Mouse (Mus musculus) hindbrain, embryonic 15.5 days (tissue): Measurements from ENCODE around the gene Dip2b. TPM values are rescaled to one million over a fixed set of nuclear protein-coding genes. Genes with fewer than 3 reads are reported as not detected.
A peak's percentile ranks its signal among the peaks of the same experiment; 100 is the strongest.

ENCODE experiments used
- ATAC-seq: fragments of 200-750 bp; cut with Nextera tagmentation; 2 replicates; pipeline ENCODE4 v1.8.0; 2017; ENCODE audit warnings: low read depth, moderate number of reproducible peaks, moderate TSS enrichment; ENCODE audit not compliant: low FRiP score
- H3K27ac ChIP-seq: fragments of 300-500 bp; sonication (generic); replicated peaks from 2 replicates; pipeline ENCODE4 v1.5.1; 2015; ENCODE audit warnings: mild to moderate bottlenecking, inconsistent platforms
- H3K27me3 ChIP-seq: fragments of 300-500 bp; sonication (generic); 2 replicates; pipeline ENCODE4 v1.6.1; 2015; ENCODE audit warnings: control low read depth, inconsistent platforms
- H3K36me3 ChIP-seq: fragments of 300-500 bp; sonication (generic); 2 replicates; pipeline ENCODE4 v1.6.1; 2015; ENCODE audit warnings: control low read depth, inconsistent platforms
- H3K4me1 ChIP-seq: fragments of 300-500 bp; sonication (generic); replicated peaks from 2 replicates; pipeline ENCODE4 v1.6.1; 2015; ENCODE audit warnings: control low read depth, inconsistent platforms
- H3K4me2 ChIP-seq: fragments of 300-500 bp; sonication (generic); 2 replicates; pipeline ENCODE4 v1.6.1; 2015; ENCODE audit warnings: moderate library complexity, mild to moderate bottlenecking, inconsistent platforms
- H3K4me3 ChIP-seq: fragments of 300-500 bp; sonication (generic); 2 replicates; pipeline ENCODE4 v1.5.1; 2015; ENCODE audit warnings: mild to moderate bottlenecking, inconsistent platforms
- H3K9ac ChIP-seq: fragments of 300-500 bp; sonication (generic); 2 replicates; pipeline ENCODE4 v1.6.1; 2015; ENCODE audit warnings: inconsistent platforms
- H3K9me3 ChIP-seq: fragments of 300-500 bp; sonication (generic); 2 replicates; pipeline ENCODE4 v1.6.1; 2016; ENCODE audit warnings: control low read depth, inconsistent platforms
- WGBS: fragments of 180-500 bp; shearing (Covaris S2); methylation state at CpG from one replicate; pipeline ENCODE4 v1.1.7; 2015; 5-methylcytosine and 5-hydroxymethylcytosine counted together
- polyA plus RNA-seq: library from polyadenylated mRNA; unstranded; fragments of >200 nt; fragmentation: Nextera tagmentation; extraction: Ambion mirVana; gene quantifications from 2 replicates; pipeline ENCODE4 v1.2.1, GENCODE M21; 2015

Dip2b gene
- polyA plus RNA-seq, 1 experiment from 2014 or later: 17.5 TPM

GRCm38 (mm10) chr15:100188962-100189404, 150.5 kb downstream of the Dip2b start:
- ATAC-seq: no peak
- WGBS: 79% methylated on average over 14 of the region's 14 CpGs

DNA sequence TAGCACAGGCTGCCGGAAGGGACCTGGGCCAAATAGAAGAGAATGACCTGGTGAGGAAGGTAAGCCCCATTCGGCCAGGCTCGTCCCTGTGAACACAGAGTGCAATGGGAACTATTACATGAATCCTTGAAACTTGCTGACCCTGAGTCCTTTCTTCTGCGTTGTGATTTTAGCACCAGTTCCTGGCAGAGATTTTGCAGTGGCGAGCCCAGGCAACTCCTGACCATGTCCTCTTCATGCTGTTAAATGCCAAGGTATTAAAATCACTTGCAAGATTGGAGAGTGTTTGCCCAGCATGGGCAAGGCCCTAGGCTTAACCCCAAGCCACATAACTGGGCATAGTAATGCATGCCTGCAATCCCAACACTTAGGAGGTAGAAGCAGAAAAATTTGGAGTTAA, 151.6 kb downstream of the Dip2b start:
- no peak for ATAC-seq

More at GRCm38 (mm10) chr15:100188962-100189404, 150.5 kb downstream of the Dip2b start:
- H3K36me3 ChIP-seq: peaks cover 77% of the 10 kb centered on the region
- no peaks in the 10 kb centered on the region for H3K27me3 ChIP-seq
- no peak overlapping the region for H3K9ac ChIP-seq
- no peak overlapping the region for H3K27ac ChIP-seq
- H3K4me2 ChIP-seq: no peak overlapping the region
- H3K4me1 ChIP-seq: no peaks in the 10 kb centered on the region
- no peaks in the 10 kb centered on the region for H3K9me3 ChIP-seq
- no peak overlapping the region for H3K4me3 ChIP-seq

DNA sequence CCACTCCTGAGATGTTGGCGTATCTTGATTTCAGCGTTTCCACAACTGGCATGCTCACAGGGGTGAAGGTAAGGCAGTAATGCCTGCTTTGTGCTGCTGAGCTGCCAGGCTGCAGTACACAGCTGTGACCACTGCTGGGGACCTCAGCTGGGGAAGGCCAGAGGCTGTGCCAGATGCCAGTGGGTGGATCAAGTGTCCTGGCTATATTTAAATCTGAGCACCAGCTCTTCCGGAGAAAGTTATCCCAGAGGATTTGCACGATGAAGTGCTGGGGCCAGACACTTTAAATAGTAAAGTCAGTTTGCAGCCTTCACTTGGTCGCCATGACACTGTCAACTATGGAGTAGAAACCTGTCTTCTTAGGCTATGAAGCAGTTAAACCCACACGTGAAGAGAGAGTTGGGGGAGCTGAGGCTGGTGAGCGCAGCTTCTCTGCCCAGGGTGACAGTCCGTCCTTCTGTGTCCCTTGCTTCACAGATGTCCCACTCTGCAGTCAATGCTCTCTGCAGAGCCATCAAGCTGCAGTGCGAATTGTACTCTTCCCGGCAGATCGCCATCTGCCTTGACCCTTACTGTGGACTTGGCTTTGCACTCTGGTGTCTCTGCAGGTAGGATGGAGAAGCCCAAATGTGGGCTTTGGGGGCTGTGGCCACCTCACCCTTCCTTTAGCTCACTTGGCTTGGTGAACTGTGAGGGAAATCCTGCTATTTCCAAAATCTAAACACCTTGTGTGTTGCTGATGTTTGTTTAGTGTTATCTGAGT, 160.7 kb downstream of the Dip2b start:
- Histone ChIP-seq H3K4me1 (no peaks in the 10 kb centered on the region), H3K9ac (no peak overlapping the region), H3K9me3 (no peaks in the 10 kb centered on the region), H3K27ac (0 out of 2 replicates have a peak overlapping the region, but pooled peaks have one; percentile 8), H3K4me2 (no peak overlapping the region), H3K36me3 (peaks cover 63% of the 10 kb centered on the region), H3K27me3 (no peaks in the 10 kb centered on the region), H3K4me3 (no peak overlapping the region)
- WGBS: 87% methylated on average over 11 of the region's 11 CpGs
- ATAC-seq: no peak

More for the DNA sequence above, 151.6 kb downstream of the Dip2b start:
- Histone ChIP-seq H3K4me3 (no peak overlapping the region), H3K36me3 (peaks cover 80% of the 10 kb centered on the region), H3K27ac (no peak overlapping the region), H3K27me3 (no peaks in the 10 kb centered on the region), H3K4me1 (no peaks in the 10 kb centered on the region), H3K9ac (no peak overlapping the region), H3K9me3 (no peaks in the 10 kb centered on the region), H3K4me2 (no peak overlapping the region)
- 94% methylated on average over 5 of the region's 5 CpGs for WGBS

GRCm38 (mm10) chr15:100199790-100200189, 161.3 kb downstream of the Dip2b start:
- H3K4me1 ChIP-seq: no peaks in the 10 kb centered on the region
- no peak overlapping the region for H3K4me2 ChIP-seq
- no peaks in the 10 kb centered on the region for H3K27me3 ChIP-seq
- H3K27ac ChIP-seq: no peak overlapping the region
- H3K9me3 ChIP-seq: no peaks in the 10 kb centered on the region
- no peak overlapping the region for H3K4me3 ChIP-seq
- no peak for ATAC-seq
- peaks cover 63% of the 10 kb centered on the region for H3K36me3 ChIP-seq
- 78% methylated on average over 3 of the region's 3 CpGs for WGBS
- no peak overlapping the region for H3K9ac ChIP-seq

DNA sequence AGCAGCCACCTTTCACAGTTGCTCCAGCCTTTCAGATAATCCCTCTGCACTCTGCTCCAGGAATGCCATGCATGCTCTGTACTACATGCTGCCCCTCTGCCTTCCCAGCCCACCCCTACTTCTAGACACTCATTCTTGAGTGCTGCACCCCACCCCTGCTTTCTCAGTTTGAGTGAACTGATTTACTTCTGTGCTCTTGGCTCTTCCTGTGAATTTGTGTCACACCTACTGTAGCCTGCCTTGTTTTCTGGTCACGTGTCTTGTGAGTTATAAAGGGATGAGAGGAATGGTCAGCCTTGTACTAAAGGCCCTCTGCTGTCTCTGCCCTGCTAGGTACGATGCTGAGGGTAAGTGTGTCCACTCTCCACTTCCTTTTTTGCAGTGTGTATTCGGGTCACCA, 163.3 kb downstream of the Dip2b start:
- Histone ChIP-seq H3K9me3 (no peaks in the 10 kb centered on the region), H3K9ac (no peak overlapping the region), H3K36me3 (peaks cover 60% of the 10 kb centered on the region), H3K27me3 (no peaks in the 10 kb centered on the region), H3K4me1 (no peaks in the 10 kb centered on the region), H3K4me2 (no peak overlapping the region), H3K4me3 (no peak overlapping the region), H3K27ac (no peak overlapping the region)
- no peak for ATAC-seq
- WGBS: 88% methylated on average over 3 of the region's 3 CpGs

DNA sequence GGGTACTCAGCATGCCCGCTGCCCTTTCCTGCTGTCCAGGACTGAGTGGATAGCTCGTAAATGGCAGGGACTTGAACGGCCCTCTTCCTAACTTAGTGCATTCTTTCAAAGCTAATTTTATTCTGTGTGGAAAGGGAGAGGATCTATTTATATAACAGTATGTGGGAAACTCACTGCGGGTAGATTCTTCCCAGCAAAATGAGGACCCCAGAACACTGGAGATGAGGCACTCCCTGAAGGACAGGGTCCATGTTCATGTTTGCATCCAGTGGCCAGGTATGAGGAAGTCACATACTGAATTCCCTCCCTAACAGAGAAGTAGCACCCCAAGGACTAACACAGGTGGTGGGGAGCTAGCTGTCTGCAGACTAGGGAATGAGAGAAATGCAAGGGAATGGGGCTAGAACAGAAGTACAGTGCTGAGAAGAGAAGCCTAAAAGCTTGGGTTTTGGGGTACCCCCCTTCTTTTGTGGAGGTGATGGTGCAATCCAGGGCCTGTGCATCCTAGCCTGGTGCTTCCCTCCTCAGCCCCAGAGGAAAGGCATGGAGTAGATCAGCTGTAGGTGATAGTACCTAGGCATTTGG, 164.1 kb downstream of the Dip2b start:
- peaks cover 68% of the 10 kb centered on the region for H3K36me3 ChIP-seq
- H3K27ac ChIP-seq: no peak overlapping the region
- no peak overlapping the region for H3K9ac ChIP-seq
- no peak overlapping the region for H3K4me3 ChIP-seq
- H3K4me2 ChIP-seq: no peak overlapping the region
- ATAC-seq: no peak
- no peaks in the 10 kb centered on the region for H3K4me1 ChIP-seq
- H3K27me3 ChIP-seq: no peaks in the 10 kb centered on the region
- 89% methylated on average over 4 of the region's 4 CpGs for WGBS
- no peaks in the 10 kb centered on the region for H3K9me3 ChIP-seq

DNA sequence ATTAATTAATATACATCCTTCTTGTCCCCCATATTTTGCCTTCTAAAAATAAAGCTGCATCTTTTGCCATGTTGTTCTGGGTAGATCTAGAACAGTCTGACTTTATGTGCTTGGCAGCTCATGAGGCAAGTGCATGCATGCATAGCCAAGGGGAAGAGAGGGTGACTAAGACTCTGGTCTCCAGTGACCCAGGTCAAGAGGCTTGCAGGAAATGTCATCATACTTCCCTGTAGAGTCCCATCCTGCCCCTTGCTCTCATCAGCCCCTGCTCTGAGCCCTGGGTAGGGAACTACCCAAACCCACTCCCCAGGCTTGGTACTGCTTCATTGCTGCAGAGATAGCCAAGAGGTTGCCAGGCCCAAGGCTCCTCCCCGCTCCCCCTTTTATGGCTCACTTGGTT, 166.1 kb downstream of the Dip2b start:
- no peak overlapping the region for H3K4me2 ChIP-seq
- H3K27me3 ChIP-seq: no peaks in the 10 kb centered on the region
- H3K4me1 ChIP-seq: no peaks in the 10 kb centered on the region
- H3K9ac ChIP-seq: no peak overlapping the region
- no peak for ATAC-seq
- peaks cover 77% of the 10 kb centered on the region for H3K36me3 ChIP-seq
- H3K4me3 ChIP-seq: no peak overlapping the region
- no peak overlapping the region for H3K27ac ChIP-seq
- no peaks in the 10 kb centered on the region for H3K9me3 ChIP-seq
- 100% methylated on average over 1 of the region's 1 CpGs for WGBS

DNA sequence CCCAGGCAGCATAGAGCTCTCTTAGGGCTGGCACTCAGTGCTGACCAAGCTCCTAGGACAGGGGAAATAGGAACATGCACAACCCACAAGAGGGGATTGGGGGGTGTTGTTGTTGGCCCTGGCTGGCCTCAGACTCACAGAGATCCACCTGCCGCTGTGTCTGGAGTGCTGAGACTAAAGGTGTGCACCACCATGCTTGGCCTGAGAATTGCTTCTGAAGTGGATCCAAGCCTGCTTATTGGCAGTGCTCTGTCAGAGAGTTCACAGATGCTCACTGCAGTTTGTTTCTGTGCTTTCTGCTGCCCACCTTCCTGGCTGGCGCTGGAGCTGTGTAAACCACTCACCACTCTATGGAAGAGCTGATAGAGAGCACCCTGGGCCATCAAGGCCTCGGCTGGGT, 171.5 kb downstream of the Dip2b start:
- no peaks in the 10 kb centered on the region for H3K9me3 ChIP-seq
- H3K4me3 ChIP-seq: no peak overlapping the region
- ATAC-seq: no peak
- H3K9ac ChIP-seq: no peak overlapping the region
- H3K4me1 ChIP-seq: no peaks in the 10 kb centered on the region
- H3K27me3 ChIP-seq: no peaks in the 10 kb centered on the region
- H3K4me2 ChIP-seq: no peak overlapping the region
- H3K36me3 ChIP-seq: peaks cover 93% of the 10 kb centered on the region
- 91% methylated on average over 3 of the region's 3 CpGs for WGBS
- no peak overlapping the region for H3K27ac ChIP-seq

DNA sequence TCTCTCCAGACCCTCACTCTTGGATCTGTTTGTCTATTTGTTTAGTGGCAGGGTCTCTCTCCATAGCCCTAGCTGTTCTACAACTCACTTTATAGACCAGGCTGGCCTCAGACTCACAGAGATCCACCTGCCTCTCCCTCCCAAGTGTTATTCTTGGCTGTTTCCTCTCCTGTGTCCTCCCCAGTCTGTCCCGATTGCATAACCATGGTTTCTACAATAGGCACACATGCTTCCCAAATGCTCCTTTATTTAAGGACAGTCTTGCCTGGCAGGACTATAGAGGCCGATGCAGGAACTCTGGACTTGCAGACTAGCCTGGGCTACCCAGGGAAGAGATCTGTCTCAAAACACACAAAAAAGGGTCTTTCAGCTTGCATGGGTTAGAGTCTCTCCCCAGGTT, 174.9 kb downstream of the Dip2b start:
- Histone ChIP-seq H3K4me3 (no peak overlapping the region), H3K9ac (no peak overlapping the region), H3K4me2 (no peak overlapping the region), H3K9me3 (no peaks in the 10 kb centered on the region), H3K4me1 (no peaks in the 10 kb centered on the region), H3K27me3 (no peaks in the 10 kb centered on the region), H3K36me3 (peaks cover 87% of the 10 kb centered on the region), H3K27ac (no peak overlapping the region)
- WGBS: 86% methylated on average over 2 of the region's 2 CpGs
- ATAC-seq: no peak

DNA sequence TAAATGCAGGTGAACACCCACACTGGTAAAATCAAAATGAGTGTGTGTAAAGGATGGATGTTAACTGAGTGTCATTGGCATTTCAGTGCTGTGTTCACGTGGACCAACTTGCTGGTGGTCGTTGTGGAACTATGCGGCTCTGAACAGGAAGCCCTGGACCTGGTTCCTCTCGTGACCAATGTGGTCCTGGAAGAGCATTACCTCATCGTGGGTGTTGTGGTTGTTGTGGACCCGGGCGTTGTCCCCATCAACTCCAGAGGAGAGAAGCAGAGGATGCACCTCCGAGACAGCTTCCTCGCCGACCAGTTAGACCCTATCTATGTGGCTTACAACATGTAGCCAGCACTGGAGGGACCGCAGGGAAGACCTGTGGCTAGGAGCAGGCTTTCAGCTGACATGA, 176.6 kb downstream of the Dip2b start:
- H3K36me3 ChIP-seq: peaks cover 72% of the 10 kb centered on the region
- WGBS: 96% methylated on average over 11 of the region's 11 CpGs
- H3K4me2 ChIP-seq: no peak overlapping the region

DNA sequence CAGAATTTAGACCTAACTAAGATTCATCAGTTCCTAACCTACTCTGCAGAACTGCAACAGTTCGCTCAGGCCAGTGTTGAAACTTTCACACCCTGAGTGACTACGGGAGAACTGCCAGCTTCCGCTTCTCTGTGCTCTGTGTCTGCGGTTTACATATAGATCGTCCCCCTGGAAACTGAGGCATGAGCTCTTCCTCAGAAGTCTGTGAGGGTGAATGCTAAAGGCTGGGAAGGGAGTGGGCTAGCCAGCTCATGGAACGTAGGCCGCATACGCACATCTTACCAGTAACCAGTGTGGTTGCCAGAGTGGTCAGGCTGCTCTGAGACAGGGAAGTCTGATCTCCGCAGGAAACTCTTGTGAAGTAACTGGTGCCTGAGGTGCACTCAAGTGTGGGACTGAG, 177.7 kb downstream of the Dip2b start:
- Histone ChIP-seq H3K4me1 (no peaks in the 10 kb centered on the region), H3K27me3 (no peaks in the 10 kb centered on the region)
- ATAC-seq: no peak

More for the DNA sequence above, 176.6 kb downstream of the Dip2b start:
- Histone ChIP-seq H3K27me3 (no peaks in the 10 kb centered on the region), H3K27ac (no peak overlapping the region), H3K4me1 (no peaks in the 10 kb centered on the region), H3K9ac (no peak overlapping the region), H3K4me3 (no peak overlapping the region), H3K9me3 (no peaks in the 10 kb centered on the region)
- no peak for ATAC-seq

DNA sequence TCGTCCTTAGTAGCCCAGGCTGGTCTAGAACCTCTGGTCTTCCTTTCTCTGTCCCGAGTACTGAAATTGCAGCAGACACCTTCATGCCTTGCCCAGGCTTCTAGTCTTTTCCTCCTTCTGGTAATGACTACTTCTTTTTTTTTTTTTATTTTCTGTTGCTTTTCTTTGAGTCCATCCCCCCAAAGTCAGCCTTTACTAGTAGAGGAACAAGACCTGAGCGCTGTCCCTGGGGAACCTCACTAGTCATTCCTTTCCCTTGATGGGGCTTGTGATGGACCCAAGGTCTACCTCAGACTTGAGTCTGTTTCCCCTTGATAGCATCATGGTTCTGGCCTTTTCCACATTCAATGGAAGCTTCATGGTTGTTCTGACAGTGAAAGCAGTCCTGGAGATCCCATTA, 179.6 kb downstream of the Dip2b start:
- Histone ChIP-seq H3K4me3 (no peak overlapping the region), H3K9ac (no peak overlapping the region), H3K36me3 (peaks cover 43% of the 10 kb centered on the region), H3K27ac (no peak overlapping the region), H3K9me3 (no peaks in the 10 kb centered on the region), H3K4me1 (no peaks in the 10 kb centered on the region), H3K27me3 (no peaks in the 10 kb centered on the region), H3K4me2 (no peak overlapping the region)
- ATAC-seq: no peak
- 96% methylated on average over 3 of the region's 3 CpGs for whole genome bisulfite sequencing

More for the DNA sequence above, 177.7 kb downstream of the Dip2b start:
- Histone ChIP-seq H3K27ac (no peak overlapping the region), H3K9ac (no peak overlapping the region), H3K4me2 (no peak overlapping the region), H3K36me3 (peaks cover 61% of the 10 kb centered on the region), H3K9me3 (no peaks in the 10 kb centered on the region), H3K4me3 (no peak overlapping the region)
- 92% methylated on average over 9 of the region's 9 CpGs for WGBS
